Mouse (Mus musculus): ENCODE measurements around the gene H2-M5. TPM values are rescaled to one million over a fixed set of nuclear protein-coding genes. Genes with fewer than 3 reads are reported as not detected.
"Not testable (repeated sequence)": the region's sequence is repeated elsewhere in the genome, so short reads cannot be mapped to it uniquely, and the experiment has no call there.

H2-M5 gene
- total and polyA plus RNA-seq, 2 experiments from 2014 or later, result 1.9 to 2.5 TPM

- H3K27ac ChIP-seq, result no peak within 1 kb of the TSS
- whole genome bisulfite sequencing, result 62% methylated on average over 9 of the region's 9 CpGs
- no peaks in the 10 kb centered on the region for H3K4me1 ChIP-seq (ENCODE audit: insufficient read depth, low read length)
- no peak within 1 kb of the TSS for H3K4me3 ChIP-seq (ENCODE audit: low read length)
- H3K27me3 ChIP-seq (ENCODE audit: insufficient read depth, low read length), result no peaks in the 10 kb centered on the region
- ATAC-seq (no peak), DNase-seq (ENCODE audit: low spot score) (no peak)
- no peak within 1 kb of the TSS for H3K4me2 ChIP-seq (ENCODE audit: low read depth, low read length)
- no peaks in the 10 kb centered on the region for H3K36me3 ChIP-seq (ENCODE audit: insufficient read depth, low read length)
- no peak for TF ChIP-seq CTCF (IDR thresholded peaks at IDR 0.05; ENCODE audit: low read depth)
- no peak within 1 kb of the TSS for H3K9ac ChIP-seq (replicated peaks; ENCODE audit: low read length)
- H3K9me3 ChIP-seq (ENCODE audit: low read length), result no peaks in the 10 kb centered on the region
Measured at GRCm38 (mm10) chr17:37022628-37023576, 33.6 kb upstream of the H2-M5 start, which contains the start of gene Mog. Mog (minus strand) TSS chr17:37023398.

DNA sequence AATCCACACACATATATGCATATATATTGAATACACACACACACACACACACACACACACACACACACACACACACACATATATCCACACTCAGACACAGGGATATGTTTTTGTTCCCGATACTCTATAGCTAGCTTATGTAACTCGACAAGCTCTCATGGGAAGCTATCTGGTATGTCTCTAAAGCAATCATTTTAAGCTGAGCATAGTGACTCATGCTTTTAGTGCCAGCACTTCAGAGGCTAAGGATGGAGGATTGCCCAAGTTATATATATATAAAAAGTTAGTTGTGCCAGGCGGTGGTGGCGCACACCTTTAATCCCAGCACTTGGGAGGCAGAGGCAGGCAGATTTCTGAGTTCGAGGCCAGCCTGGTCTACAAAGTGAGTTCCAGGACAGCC is 29.9 kb upstream of the H2-M5 start:
- H3K9ac ChIP-seq (replicated peaks; ENCODE audit: low read length); H3K4me1 ChIP-seq (ENCODE audit: insufficient read depth, low read length); H3K36me3 ChIP-seq (ENCODE audit: insufficient read depth, low read length); H3K27ac ChIP-seq; H3K4me3 ChIP-seq (ENCODE audit: low read length); H3K4me2 ChIP-seq (ENCODE audit: low read depth, low read length); H3K9me3 ChIP-seq (ENCODE audit: low read length); DNase-seq (ENCODE audit: low spot score); H3K27me3 ChIP-seq (ENCODE audit: insufficient read depth, low read length); ATAC-seq: not testable (repeated sequence)
- WGBS, result 97% methylated on average over 5 of the region's 5 CpGs

- ATAC-seq (no peak), DNase-seq (ENCODE audit: low spot score) (no peak)
- Histone ChIP-seq H3K9me3 (ENCODE audit: low read length) (no peaks in the 10 kb centered on the region), H3K4me2 (ENCODE audit: low read depth, low read length) (no peak overlapping the region), H3K27me3 (ENCODE audit: insufficient read depth, low read length) (no peaks in the 10 kb centered on the region), H3K36me3 (ENCODE audit: insufficient read depth, low read length) (no peaks in the 10 kb centered on the region), H3K4me3 (ENCODE audit: low read length) (no peak overlapping the region), H3K27ac (no peak overlapping the region), H3K4me1 (ENCODE audit: insufficient read depth, low read length) (no peaks in the 10 kb centered on the region), H3K9ac (replicated peaks; ENCODE audit: low read length) (no peak overlapping the region)
- TF ChIP-seq CTCF (IDR thresholded peaks at IDR 0.05; ENCODE audit: low read depth), result no peak
- 61% methylated on average over 3 of the region's 3 CpGs for WGBS
Measured at GRCm38 (mm10) chr17:37018328-37018727, 29.0 kb upstream of the H2-M5 start.

DNA sequence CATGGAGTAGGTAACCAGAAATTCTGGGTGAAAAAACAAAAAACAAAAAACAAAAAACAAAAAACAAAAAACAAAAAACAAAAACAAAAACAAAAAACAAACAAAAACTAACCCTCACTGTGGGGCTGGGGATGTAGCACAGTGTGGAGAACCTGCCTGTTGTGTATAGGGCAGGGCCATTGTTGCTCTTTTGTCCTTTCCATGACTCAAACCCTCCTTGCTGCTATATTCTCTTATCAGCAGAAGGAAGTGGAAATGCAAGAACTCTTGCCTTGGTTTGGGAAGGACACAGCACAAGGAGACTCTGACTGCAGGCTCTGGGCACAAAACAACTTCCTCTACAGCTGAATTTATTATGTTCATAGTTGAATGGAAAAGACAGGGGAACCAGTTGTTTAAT is 27.0 kb upstream of the H2-M5 start:
- H3K4me3 ChIP-seq (ENCODE audit: low read length), result no peak overlapping the region
- no peak for TF ChIP-seq CTCF (IDR thresholded peaks at IDR 0.05; ENCODE audit: low read depth)
- no peaks in the 10 kb centered on the region for H3K9me3 ChIP-seq (ENCODE audit: low read length)

GRCm38 (mm10) chr17:37012141-37012540 is 22.8 kb upstream of the H2-M5 start:
- ATAC-seq, result peak; percentile 27; the same call in 1 of the 2 replicates
- WGBS, result 76% methylated on average over 5 of the region's 5 CpGs

More for the DNA sequence above, 27.0 kb upstream of the H2-M5 start:
- no peaks in the 10 kb centered on the region for H3K27me3 ChIP-seq (ENCODE audit: insufficient read depth, low read length)
- no peak overlapping the region for H3K27ac ChIP-seq
- H3K4me2 ChIP-seq (ENCODE audit: low read depth, low read length), result no peak overlapping the region
- ATAC-seq (no peak), DNase-seq (ENCODE audit: low spot score) (no peak)
- H3K4me1 ChIP-seq (ENCODE audit: insufficient read depth, low read length), result no peaks in the 10 kb centered on the region
- H3K36me3 ChIP-seq (ENCODE audit: insufficient read depth, low read length), result no peaks in the 10 kb centered on the region
- H3K9ac ChIP-seq (replicated peaks; ENCODE audit: low read length), result no peak overlapping the region

DNA sequence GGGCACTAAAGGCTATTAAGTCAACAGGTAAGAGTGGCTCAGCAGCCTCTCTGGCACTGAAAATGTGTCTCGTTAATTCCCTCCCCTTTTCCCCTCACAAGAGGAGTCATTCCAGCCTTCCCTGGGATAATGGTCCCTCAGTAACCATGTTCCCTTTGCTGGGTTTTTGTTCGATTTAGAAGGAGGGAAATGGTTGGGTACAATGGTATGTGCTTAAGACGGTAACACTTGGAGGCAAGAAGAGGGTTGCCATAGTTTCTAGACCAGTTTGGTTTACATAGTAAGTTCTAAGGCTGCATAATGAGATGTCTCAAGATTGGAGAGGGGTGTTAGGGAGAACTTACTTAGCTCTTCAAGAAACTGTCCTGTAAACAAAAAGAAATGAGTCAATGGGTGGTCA is 22.4 kb upstream of the H2-M5 start:
- H3K4me3 ChIP-seq (ENCODE audit: low read length), result no peak overlapping the region

More at GRCm38 (mm10) chr17:37012141-37012540, 22.8 kb upstream of the H2-M5 start:
- Histone ChIP-seq H3K4me3 (ENCODE audit: low read length) (no peak overlapping the region), H3K4me2 (ENCODE audit: low read depth, low read length) (no peak overlapping the region), H3K27me3 (ENCODE audit: insufficient read depth, low read length) (no peaks in the 10 kb centered on the region), H3K27ac (no peak overlapping the region), H3K9me3 (ENCODE audit: low read length) (no peaks in the 10 kb centered on the region), H3K36me3 (ENCODE audit: insufficient read depth, low read length) (peaks cover 19% of the 10 kb centered on the region; the same call in 1 of the 2 replicates), H3K9ac (replicated peaks; ENCODE audit: low read length) (no peak overlapping the region), H3K4me1 (ENCODE audit: insufficient read depth, low read length) (no peaks in the 10 kb centered on the region)
- TF ChIP-seq CTCF (IDR thresholded peaks at IDR 0.05; ENCODE audit: low read depth), result no peak
- DNase-seq (ENCODE audit: low spot score), result no peak

More for the DNA sequence above, 22.4 kb upstream of the H2-M5 start:
- DNase-seq (ENCODE audit: low spot score) (no peak), ATAC-seq (no peak)
- Histone ChIP-seq H3K4me1 (ENCODE audit: insufficient read depth, low read length) (no peaks in the 10 kb centered on the region), H3K4me2 (ENCODE audit: low read depth, low read length) (no peak overlapping the region), H3K27ac (no peak overlapping the region), H3K27me3 (ENCODE audit: insufficient read depth, low read length) (no peaks in the 10 kb centered on the region), H3K9ac (replicated peaks; ENCODE audit: low read length) (no peak overlapping the region), H3K36me3 (ENCODE audit: insufficient read depth, low read length) (peaks cover 19% of the 10 kb centered on the region; the same call in 1 of the 2 replicates), H3K9me3 (ENCODE audit: low read length) (no peaks in the 10 kb centered on the region)
- TF ChIP-seq CTCF (IDR thresholded peaks at IDR 0.05; ENCODE audit: low read depth), result no peak
- WGBS, result 74% methylated on average over 3 of the region's 3 CpGs
